Mouse (Mus musculus) liver, adult (tissue): Measurements from ENCODE around the gene Nfatc2ip.

Experiments used
- GATA4 ChIP-seq: IDR thresholded peaks from 2 replicates; pipeline ENCODE4 v1.6.1; 2014; ENCODE audit warnings: mild to moderate bottlenecking, low read length; ENCODE audit not compliant: insufficient replicate concordance

The Nfatc2ip gene

GRCm38 (mm10) chr7:126421756-126422155, 25.2 kb upstream of the Nfatc2ip start:
- no peak for TF ChIP-seq GATA4

- no peak for TF ChIP-seq GATA4
Measured at GRCm38 (mm10) chr7:126418496-126418895, 22.0 kb upstream of the Nfatc2ip start.

- no peak for TF ChIP-seq GATA4
Measured at GRCm38 (mm10) chr7:126417606-126418005, 21.1 kb upstream of the Nfatc2ip start.

GRCm38 (mm10) chr7:126417045-126417444, 20.5 kb upstream of the Nfatc2ip start:
- TF ChIP-seq GATA4: no peak

- no peak for TF ChIP-seq GATA4
Measured at GRCm38 (mm10) chr7:126416615-126417014, 20.1 kb upstream of the Nfatc2ip start.

GRCm38 (mm10) chr7:126414725-126415124, 18.2 kb upstream of the Nfatc2ip start, which contains the start of gene Cd19:
TSS of gene Cd19 (minus strand) at chr7:126414889.
- TF ChIP-seq GATA4: no peak

GRCm38 (mm10) chr7:126411061-126411460, 14.5 kb upstream of the Nfatc2ip start:
- TF ChIP-seq GATA4: no peak

GRCm38 (mm10) chr7:126408686-126409085, 12.1 kb upstream of the Nfatc2ip start:
- TF ChIP-seq GATA4: no peak

GRCm38 (mm10) chr7:126399548-126399947, 3.0 kb upstream of the Nfatc2ip start:
- no peak for TF ChIP-seq GATA4

- TF ChIP-seq GATA4: no peak
Measured at GRCm38 (mm10) chr7:126397822-126398221, 1.3 kb upstream of the Nfatc2ip start.

- TF ChIP-seq GATA4: no peak
Measured at GRCm38 (mm10) chr7:126397221-126397620, 684 bp upstream of the Nfatc2ip start.

GRCm38 (mm10) chr7:126388185-126388584, 8.4 kb downstream of the Nfatc2ip start:
- TF ChIP-seq GATA4: no peak

GRCm38 (mm10) chr7:126383565-126383964, 13.0 kb downstream of the Nfatc2ip start:
- TF ChIP-seq GATA4: no peak

GRCm38 (mm10) chr7:126377278-126378158, 19.0 kb downstream of the Nfatc2ip start, which contains the start of gene Spns1:
TSS of gene Spns1 (minus strand) at chr7:126377450.
- peak; percentile 16; the same call in 1 of the 2 replicates for TF ChIP-seq GATA4

- no peak for TF ChIP-seq GATA4
Measured at GRCm38 (mm10) chr7:126376903-126377277, 19.6 kb downstream of the Nfatc2ip start.

- no peak for TF ChIP-seq GATA4
Measured at GRCm38 (mm10) chr7:126375012-126375411, 21.5 kb downstream of the Nfatc2ip start.

- TF ChIP-seq GATA4: no peak
Measured at GRCm38 (mm10) chr7:126374526-126374925, 22.0 kb downstream of the Nfatc2ip start.

- no peak for TF ChIP-seq GATA4
Measured at GRCm38 (mm10) chr7:126373007-126373406, 23.5 kb downstream of the Nfatc2ip start.
